Mouse (Mus musculus) heart, postnatal 14 days (tissue): ENCODE measurements around the gene 2310039H08Rik. TPM values are rescaled to one million over a fixed set of nuclear protein-coding genes. Genes with fewer than 3 reads are reported as not detected.
A peak's percentile ranks its signal among the peaks of the same experiment; 100 is the strongest.
"Not testable (repeated sequence)": the region's sequence is repeated elsewhere in the genome, so short reads cannot be mapped to it uniquely, and the experiment has no call there.

Experiments used
- DNase-seq, 2 experiments: peaks; one replicate each; pipeline ENCODE4 v3.0.0; 2021 to 2022
- intact Hi-C: fragments of 180-260 bp; cut with DNase I; formaldehyde crosslinking; loops from one replicate; pipeline ENCODE4 v1.15.1; 2025
- total RNA-seq, 2 experiments: library from RNA; stranded (reverse); gene quantifications; 2 replicates each; pipeline ENCODE4 v1.2.3; 2021

2310039H08Rik gene
- total RNA-seq, 2 experiments from 2014 or later: 21.0 to 23.3 TPM

- peak; percentile 97 to 98 for DNase-seq
- intact Hi-C loops: no loop called here
These were observed 20.5 kb upstream of the 2310039H08Rik start, which contains the start of gene Cnpy3 for GRCm38 (mm10) chr17:46751794-46752556. Gene Cnpy3 (minus strand): TSS chr17:46752214.

- intact Hi-C loops: no loop called here
- no peak for DNase-seq
These were observed 13.7 kb upstream of the 2310039H08Rik start for GRCm38 (mm10) chr17:46758753-46759152.

- intact Hi-C loops: no loop called here
- DNase-seq: no peak
These were observed 8.9 kb upstream of the 2310039H08Rik start, which contains the start of gene Ptcra for GRCm38 (mm10) chr17:46763544-46763943. Gene Ptcra (minus strand): TSS chr17:46763712.

GRCm38 (mm10) chr17:46764916-46765315 is 7.5 kb upstream of the 2310039H08Rik start:
- DNase-seq, intact Hi-C loops: not testable (repeated sequence)

- intact Hi-C loops: no loop called here
- DNase-seq: no peak
These were observed 4.6 kb upstream of the 2310039H08Rik start for GRCm38 (mm10) chr17:46767868-46768267.

GRCm38 (mm10) chr17:46770546-46770945 is 1.9 kb upstream of the 2310039H08Rik start:
- intact Hi-C loops: no loop called here
- DNase-seq: no peak

GRCm38 (mm10) chr17:46771025-46771424 is 1.4 kb upstream of the 2310039H08Rik start:
- no peak for DNase-seq
- intact Hi-C loops: no loop called here

GRCm38 (mm10) chr17:46771616-46772015 is 819 bp upstream of the 2310039H08Rik start:
- no peak for DNase-seq
- intact Hi-C loops: no loop called here

GRCm38 (mm10) chr17:46772038-46772403 is 414 bp upstream of the 2310039H08Rik start:
- intact Hi-C loops: no loop called here
- no peak for DNase-seq

GRCm38 (mm10) chr17:46773278-46774130 is 1.1 kb downstream of the 2310039H08Rik start:
- intact Hi-C loops: no loop called here
- DNase-seq: no peak

- intact Hi-C loops: no loop called here
These were observed 1.7 kb downstream of the 2310039H08Rik start for GRCm38 (mm10) chr17:46774131-46774472.

GRCm38 (mm10) chr17:46775070-46775469 is 2.6 kb downstream of the 2310039H08Rik start:
- intact Hi-C loops: no loop called here
- DNase-seq: no peak

More at GRCm38 (mm10) chr17:46774131-46774472, 1.7 kb downstream of the 2310039H08Rik start:
- no peak for DNase-seq

GRCm38 (mm10) chr17:46776087-46776486 is 3.7 kb downstream of the 2310039H08Rik start:
- no peak for DNase-seq
- intact Hi-C loops: no loop called here

GRCm38 (mm10) chr17:46781876-46782275 is 9.4 kb downstream of the 2310039H08Rik start:
- no peak for DNase-seq
- intact Hi-C loops: loop anchor here (5.0 kb wide), 1 partner anchor 75 kb away; the partner anchor contains the start of gene Bicral

- DNase-seq: peak; percentile 94
- intact Hi-C loops: loop anchor here (1.0 to 5.0 kb wide), 2 partner anchors 75 to 106 kb away; partner anchors contain the start of gene Bicral
These were observed 10.1 kb downstream of the 2310039H08Rik start, which contains the start of gene Rpl7l1 for GRCm38 (mm10) chr17:46782341-46783221. Gene Rpl7l1 (minus strand): TSS chr17:46782672.

- DNase-seq: no peak
These were observed 10.8 kb downstream of the 2310039H08Rik start for GRCm38 (mm10) chr17:46783222-46783565.

GRCm38 (mm10) chr17:46786952-46787351 is 14.5 kb downstream of the 2310039H08Rik start:
- intact Hi-C loops: no loop called here

More at GRCm38 (mm10) chr17:46783222-46783565, 10.8 kb downstream of the 2310039H08Rik start:
- intact Hi-C loops: loop anchor here (1.0 to 5.0 kb wide), 2 partner anchors 74 to 105 kb away; partner anchors contain the start of gene Bicral

GRCm38 (mm10) chr17:46787974-46788373 is 15.5 kb downstream of the 2310039H08Rik start:
- intact Hi-C loops, DNase-seq: not testable (repeated sequence)

More at GRCm38 (mm10) chr17:46786952-46787351, 14.5 kb downstream of the 2310039H08Rik start:
- no peak for DNase-seq

GRCm38 (mm10) chr17:46792963-46793362 is 20.5 kb downstream of the 2310039H08Rik start:
- DNase-seq: no peak
- intact Hi-C loops: no loop called here

GRCm38 (mm10) chr17:46796743-46797142 is 24.3 kb downstream of the 2310039H08Rik start:
- intact Hi-C loops: no loop called here
- DNase-seq: no peak
